Mouse (Mus musculus) right cerebral cortex, postnatal 36 days (tissue): ENCODE measurements around the gene Gm44.
"Not testable (repeated sequence)": the region's sequence is repeated elsewhere in the genome, so short reads cannot be mapped to it uniquely, and the experiment has no call there.

Source experiments
- DNase-seq, 2 experiments: peaks; one replicate each; pipeline ENCODE4 v3.0.0; 2022; ENCODE audit warnings: low spot score in 2 of 2, mixed read lengths in 1 of 2

Gm44 gene

GRCm38 (mm10) chrX:90891842-90892241, at the start of gene Gm44:
Gm44 (plus strand) TSS chrX:90892142.
- no peak for DNase-seq

GRCm38 (mm10) chrX:90927989-90928388, 36.0 kb downstream of the Gm44 start:
- no peak for DNase-seq

GRCm38 (mm10) chrX:90938211-90938610, 46.3 kb downstream of the Gm44 start:
- DNase-seq = not testable (repeated sequence)
